Mouse (Mus musculus): ENCODE data around the gene Map4k2. TPM values are rescaled to one million over a fixed set of nuclear protein-coding genes. Genes with fewer than 3 reads are reported as not detected.

The Map4k2 gene
- polyA plus RNA-seq, 1 experiment from 2014 or later: 14.1 TPM

DNA sequence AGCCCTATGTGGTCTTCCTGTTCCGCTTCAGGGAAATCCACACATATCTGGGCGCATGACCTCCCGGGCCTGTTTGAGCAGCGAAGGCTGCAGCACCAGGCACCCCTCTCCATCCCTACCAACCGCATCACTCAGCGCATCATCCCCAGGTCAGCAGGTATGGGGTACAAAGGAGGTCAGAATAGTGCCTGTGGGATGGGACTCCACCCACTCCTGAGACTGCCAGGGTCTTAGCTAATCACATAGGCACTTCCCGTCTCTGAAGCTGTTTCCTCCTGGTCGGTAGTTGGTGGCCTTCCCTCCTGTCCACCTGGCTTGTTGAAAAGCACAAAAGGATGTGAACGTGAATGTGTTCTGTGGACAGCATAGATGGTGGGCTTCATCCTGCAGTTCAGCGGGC lies 5.7 kb downstream of the Map4k2 start:
- 81% methylated on average over 10 of the region's 10 CpGs for WGBS
- ATAC-seq (ENCODE audit: insufficient number of reproducible peaks, low FRiP score): no peak
- peaks cover 41% of the 10 kb centered on the region for H3K36me3 ChIP-seq
- H3K9ac ChIP-seq: no peak overlapping the region
- peaks cover 31% of the 10 kb centered on the region for H3K4me1 ChIP-seq (replicated peaks)
- no peak overlapping the region for H3K4me3 ChIP-seq
- no peak overlapping the region for H3K4me2 ChIP-seq
- no peaks in the 10 kb centered on the region for H3K27me3 ChIP-seq (replicated peaks)
- H3K27ac ChIP-seq (ENCODE audit: poor library complexity, severe bottlenecking): no peak overlapping the region
- H3K9me3 ChIP-seq (replicated peaks): no peaks in the 10 kb centered on the region

DNA sequence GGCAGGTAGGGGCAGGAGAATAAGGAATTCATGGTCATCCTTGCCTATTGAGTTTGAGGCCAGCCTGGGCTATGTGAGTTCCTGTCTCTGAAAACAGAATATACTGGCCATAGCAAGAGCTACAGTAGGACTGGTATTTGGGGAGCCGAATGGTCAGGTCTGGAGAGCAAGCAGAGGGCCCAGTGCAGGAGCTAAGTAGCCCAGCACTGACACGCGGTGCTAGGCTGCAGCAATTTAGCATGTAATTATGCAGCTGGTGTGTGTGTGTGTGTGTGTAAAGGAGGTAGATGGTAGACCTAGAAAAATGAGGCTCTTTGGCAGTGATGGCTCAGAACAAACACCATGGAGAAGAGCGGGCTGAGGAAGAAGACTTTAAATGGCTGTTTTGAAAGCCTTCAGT lies 6.7 kb downstream of the Map4k2 start:
- Histone ChIP-seq H3K27ac (ENCODE audit: poor library complexity, severe bottlenecking) (no peak overlapping the region), H3K4me1 (replicated peaks) (peaks cover 23% of the 10 kb centered on the region), H3K4me2 (no peak overlapping the region), H3K27me3 (replicated peaks) (no peaks in the 10 kb centered on the region), H3K9ac (no peak overlapping the region), H3K4me3 (no peak overlapping the region), H3K9me3 (replicated peaks) (no peaks in the 10 kb centered on the region), H3K36me3 (peaks cover 44% of the 10 kb centered on the region)
- no peak for ATAC-seq (ENCODE audit: insufficient number of reproducible peaks, low FRiP score)
- 95% methylated on average over 4 of the region's 4 CpGs for WGBS

DNA sequence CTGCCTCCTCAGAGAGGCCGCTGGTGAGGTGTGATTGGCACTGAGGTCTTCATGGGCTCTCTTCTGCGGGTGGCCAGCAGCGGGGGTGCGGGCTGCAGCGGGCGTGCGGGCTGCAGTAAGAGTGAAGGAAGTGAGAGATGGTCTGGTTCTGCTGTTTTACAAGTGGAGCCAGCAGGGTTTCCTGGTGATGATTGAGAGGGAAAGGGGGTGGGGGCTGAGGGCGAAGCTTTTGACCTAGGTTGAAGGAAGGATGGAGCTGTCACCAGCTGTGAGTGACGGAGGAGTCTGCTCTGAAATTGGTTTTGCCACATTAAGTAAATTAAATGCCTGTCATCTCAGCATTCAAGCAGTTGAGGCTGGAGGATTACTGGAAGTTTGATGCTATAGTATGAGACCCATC lies 7.8 kb downstream of the Map4k2 start:
- H3K27me3 ChIP-seq (replicated peaks): no peaks in the 10 kb centered on the region
- peak overlapping the region; percentile 65 for H3K27ac ChIP-seq (ENCODE audit: poor library complexity, severe bottlenecking)
- H3K4me1 ChIP-seq (replicated peaks): peaks cover 27% of the 10 kb centered on the region
- H3K36me3 ChIP-seq: peaks cover 51% of the 10 kb centered on the region
- H3K4me2 ChIP-seq: peak overlapping the region; percentile 9; the same call in 1 of the 2 replicates
- no peak for ATAC-seq (ENCODE audit: insufficient number of reproducible peaks, low FRiP score)
- H3K9ac ChIP-seq: no peak overlapping the region
- 32% methylated on average over 9 of the region's 9 CpGs for WGBS
- no peaks in the 10 kb centered on the region for H3K9me3 ChIP-seq (replicated peaks)
- no peak overlapping the region for H3K4me3 ChIP-seq

DNA sequence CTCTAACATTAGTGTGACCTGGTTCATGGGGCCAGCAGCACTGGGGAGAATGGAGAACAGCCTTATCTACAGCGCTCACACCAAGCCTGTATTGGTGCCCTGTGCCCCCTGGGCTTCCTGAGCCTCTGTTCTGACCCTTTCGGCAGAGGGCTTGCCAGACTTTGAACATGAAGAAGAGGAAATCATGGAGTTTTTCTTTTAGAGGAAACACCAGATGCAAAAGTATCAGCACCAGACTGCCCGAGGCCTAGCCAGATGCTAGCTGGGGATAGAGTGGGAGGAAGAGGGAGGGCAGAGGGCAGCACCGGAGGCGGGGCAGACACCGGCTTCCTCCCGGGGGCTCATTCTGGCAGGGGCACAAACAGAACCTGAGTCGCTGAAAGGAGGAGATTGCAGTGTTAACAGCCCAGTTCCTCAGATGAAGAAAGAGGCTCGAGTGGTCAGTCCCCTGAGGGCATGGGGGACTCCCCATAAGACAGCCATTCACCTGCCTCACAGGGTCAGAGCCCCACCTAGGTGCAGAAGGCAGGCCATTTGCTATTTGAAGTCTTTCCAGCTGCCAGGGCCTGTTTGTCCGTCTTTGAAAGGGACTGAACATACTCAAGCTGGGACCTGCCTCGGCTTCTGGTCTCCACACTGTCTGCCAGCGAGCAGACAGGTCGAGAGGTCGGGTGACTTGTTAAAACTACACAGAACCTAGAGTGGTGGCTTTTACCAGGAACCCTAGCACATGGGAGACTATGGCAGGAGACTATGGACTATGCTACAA lies 8.5 kb downstream of the Map4k2 start:
- Histone ChIP-seq H3K9me3 (replicated peaks) (no peaks in the 10 kb centered on the region), H3K4me3 (no peak overlapping the region), H3K4me1 (replicated peaks) (peaks cover 34% of the 10 kb centered on the region), H3K27ac (ENCODE audit: poor library complexity, severe bottlenecking) (peak overlapping the region; percentile 65), H3K4me2 (peak overlapping the region; percentile 9), H3K36me3 (peaks cover 52% of the 10 kb centered on the region), H3K27me3 (replicated peaks) (no peaks in the 10 kb centered on the region), H3K9ac (no peak overlapping the region)
- 40% methylated on average over 14 of the region's 14 CpGs for WGBS
- peak; percentile 38; the same call in 1 of the 2 replicates for ATAC-seq (ENCODE audit: insufficient number of reproducible peaks, low FRiP score)

DNA sequence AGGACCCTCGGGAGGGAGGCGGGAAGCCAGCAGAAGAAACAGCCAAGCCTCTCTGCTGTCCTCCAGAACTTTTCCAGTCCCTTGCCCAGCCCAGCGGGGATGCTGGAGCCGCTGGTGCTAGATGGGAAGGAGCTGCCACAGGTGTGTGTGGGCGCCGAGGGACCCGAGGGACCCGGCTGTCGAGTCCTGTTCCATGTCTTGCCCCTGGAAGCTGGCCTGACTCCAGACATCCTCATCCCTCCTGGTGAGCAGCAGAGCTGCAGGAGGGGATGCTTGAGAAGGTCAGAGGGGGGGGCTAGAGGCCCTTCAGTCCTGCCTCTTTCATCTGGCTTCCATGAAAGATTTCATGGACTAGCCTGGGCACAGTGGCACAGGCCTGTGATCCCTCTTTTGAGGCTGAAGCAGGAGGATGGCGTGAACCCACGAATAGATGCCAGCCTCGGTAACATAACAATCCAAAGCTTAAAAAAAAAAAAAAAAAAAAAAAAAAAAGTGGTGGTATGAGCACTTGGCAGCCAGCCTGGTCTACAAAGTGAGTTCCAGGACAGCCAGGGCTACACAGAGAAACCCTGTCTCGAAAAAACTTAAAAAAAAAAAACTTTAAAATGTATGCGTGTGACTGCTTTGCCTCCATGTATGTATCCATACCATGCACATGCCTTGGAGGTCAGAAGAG lies 10.6 kb downstream of the Map4k2 start:
- Histone ChIP-seq H3K4me3 (no peak overlapping the region), H3K27ac (ENCODE audit: poor library complexity, severe bottlenecking) (no peak overlapping the region), H3K36me3 (peaks cover 36% of the 10 kb centered on the region), H3K4me2 (no peak overlapping the region), H3K9me3 (replicated peaks) (no peaks in the 10 kb centered on the region), H3K4me1 (replicated peaks) (peaks cover 34% of the 10 kb centered on the region), H3K27me3 (replicated peaks) (no peaks in the 10 kb centered on the region), H3K9ac (no peak overlapping the region)
- no peak for ATAC-seq (ENCODE audit: insufficient number of reproducible peaks, low FRiP score)
- 62% methylated on average over 14 of the region's 14 CpGs for WGBS

DNA sequence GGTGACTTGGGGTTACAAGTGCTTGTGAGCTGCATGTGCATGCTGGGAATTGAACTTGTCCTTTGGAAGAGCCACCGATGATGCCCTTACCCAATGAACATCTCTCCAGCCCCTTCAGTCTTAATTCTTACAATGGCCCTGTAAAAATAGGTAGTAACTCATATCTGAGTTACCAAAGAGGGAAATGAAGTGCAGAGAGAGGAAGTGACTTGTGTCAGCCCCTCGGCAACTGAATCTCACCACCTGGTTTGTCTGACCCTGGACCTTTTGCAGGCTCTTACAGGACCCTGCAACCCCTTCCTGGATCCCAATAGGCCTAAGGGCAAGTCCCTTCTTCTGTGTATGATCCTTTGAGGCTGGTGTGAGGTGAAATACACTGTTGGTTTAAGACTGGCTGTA lies 11.2 kb downstream of the Map4k2 start:
- 84% methylated on average over 2 of the region's 2 CpGs for WGBS
- H3K4me3 ChIP-seq: no peak overlapping the region
- ATAC-seq (ENCODE audit: insufficient number of reproducible peaks, low FRiP score): no peak

DNA sequence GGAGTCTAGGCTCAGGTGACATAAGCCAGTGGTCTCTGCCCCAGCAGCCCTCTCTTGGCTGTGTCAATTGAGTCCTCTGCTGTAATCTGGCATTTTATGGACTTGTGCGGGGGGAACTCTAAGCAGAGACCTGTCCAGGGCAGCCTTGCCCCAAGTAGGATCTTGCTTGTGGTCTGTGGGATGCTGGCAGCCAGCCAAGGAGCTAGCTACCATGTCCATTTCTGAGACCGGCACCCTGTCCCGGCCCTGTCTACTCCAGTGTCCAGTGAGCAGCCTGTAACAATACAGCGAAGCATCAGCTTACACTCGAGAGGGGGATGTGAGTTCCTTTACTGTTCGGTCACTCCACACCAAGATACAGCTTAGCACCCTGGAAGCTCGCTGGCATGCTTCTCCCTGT lies 13.1 kb downstream of the Map4k2 start:
- 74% methylated on average over 7 of the region's 7 CpGs for WGBS
- ATAC-seq (ENCODE audit: insufficient number of reproducible peaks, low FRiP score): no peak
- H3K4me3 ChIP-seq: no peak overlapping the region
- no peak overlapping the region for H3K27ac ChIP-seq (ENCODE audit: poor library complexity, severe bottlenecking)
- H3K4me1 ChIP-seq (replicated peaks): peaks cover 27% of the 10 kb centered on the region
- no peaks in the 10 kb centered on the region for H3K27me3 ChIP-seq (replicated peaks)
- peak overlapping the region; percentile 17; the same call in 1 of the 2 replicates for H3K9ac ChIP-seq
- peaks cover 30% of the 10 kb centered on the region for H3K36me3 ChIP-seq
- no peak overlapping the region for H3K4me2 ChIP-seq
- H3K9me3 ChIP-seq (replicated peaks): no peaks in the 10 kb centered on the region

More for the DNA sequence above, 11.2 kb downstream of the Map4k2 start:
- H3K36me3 ChIP-seq: peaks cover 30% of the 10 kb centered on the region
- H3K27me3 ChIP-seq (replicated peaks): no peaks in the 10 kb centered on the region
- no peak overlapping the region for H3K9ac ChIP-seq
- no peak overlapping the region for H3K27ac ChIP-seq (ENCODE audit: poor library complexity, severe bottlenecking)
- no peak overlapping the region for H3K4me2 ChIP-seq
- peaks cover 34% of the 10 kb centered on the region for H3K4me1 ChIP-seq (replicated peaks)
- H3K9me3 ChIP-seq (replicated peaks): no peaks in the 10 kb centered on the region

DNA sequence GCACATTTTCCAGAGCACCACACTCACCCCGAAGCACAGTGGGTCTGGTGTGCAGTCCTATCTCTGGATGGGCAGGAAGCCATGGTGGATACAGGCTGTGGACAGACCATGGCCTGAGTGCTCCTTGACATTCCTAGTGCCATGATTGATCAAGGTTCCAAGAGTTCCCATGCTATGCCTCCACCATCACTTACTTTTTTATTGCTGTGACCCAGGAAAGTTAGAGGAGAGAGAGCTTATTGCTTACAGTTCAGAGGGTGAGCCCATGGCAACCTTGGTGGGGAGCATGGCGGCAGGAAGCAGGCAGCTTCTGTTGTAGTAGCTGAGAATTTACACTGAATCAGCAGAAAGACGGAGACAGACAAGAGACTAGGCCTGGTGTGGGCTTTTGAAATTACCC lies 20.4 kb downstream of the Map4k2 start:
- H3K9ac ChIP-seq: no peak overlapping the region
- H3K4me2 ChIP-seq: no peak overlapping the region
- no peaks in the 10 kb centered on the region for H3K9me3 ChIP-seq (replicated peaks)
- 93% methylated on average over 3 of the region's 3 CpGs for WGBS
- H3K4me1 ChIP-seq (replicated peaks): peaks cover 10% of the 10 kb centered on the region
- peaks cover 17% of the 10 kb centered on the region for H3K36me3 ChIP-seq
- H3K27me3 ChIP-seq (replicated peaks): no peaks in the 10 kb centered on the region
- no peak for ATAC-seq (ENCODE audit: insufficient number of reproducible peaks, low FRiP score)
- no peak overlapping the region for H3K27ac ChIP-seq (ENCODE audit: poor library complexity, severe bottlenecking)
- H3K4me3 ChIP-seq: no peak overlapping the region

DNA sequence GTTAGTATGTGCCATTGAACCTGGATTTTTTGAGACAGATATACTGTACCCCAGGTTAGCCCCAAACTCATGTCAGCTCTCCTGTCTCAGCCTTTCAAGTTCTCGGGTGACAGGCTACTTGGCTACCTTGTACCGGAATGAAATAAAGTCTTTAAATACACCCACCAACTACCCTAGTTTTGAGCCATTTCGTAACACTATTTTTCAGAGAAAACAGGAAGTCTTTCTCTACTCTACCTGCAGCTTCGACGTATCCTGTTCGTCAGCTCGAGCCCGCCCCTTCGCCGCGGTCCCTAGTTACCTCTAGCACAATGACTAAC lies 22.1 kb downstream of the Map4k2 start:
- H3K36me3 ChIP-seq: peaks cover 34% of the 10 kb centered on the region
- no peaks in the 10 kb centered on the region for H3K9me3 ChIP-seq (replicated peaks)
- H3K4me1 ChIP-seq (replicated peaks): peaks cover 21% of the 10 kb centered on the region
- H3K27me3 ChIP-seq (replicated peaks): no peaks in the 10 kb centered on the region
- H3K9ac ChIP-seq: peak overlapping the region; percentile 42; the same call in 1 of the 2 replicates
- no peak for ATAC-seq (ENCODE audit: insufficient number of reproducible peaks, low FRiP score)
- peak overlapping the region; percentile 53; the same call in 1 of the 2 replicates for H3K27ac ChIP-seq (ENCODE audit: poor library complexity, severe bottlenecking)
- WGBS: 1% methylated on average over 11 of the region's 11 CpGs
- H3K4me3 ChIP-seq: peak overlapping the region; percentile 88
- H3K4me2 ChIP-seq: peak overlapping the region; percentile 96

DNA sequence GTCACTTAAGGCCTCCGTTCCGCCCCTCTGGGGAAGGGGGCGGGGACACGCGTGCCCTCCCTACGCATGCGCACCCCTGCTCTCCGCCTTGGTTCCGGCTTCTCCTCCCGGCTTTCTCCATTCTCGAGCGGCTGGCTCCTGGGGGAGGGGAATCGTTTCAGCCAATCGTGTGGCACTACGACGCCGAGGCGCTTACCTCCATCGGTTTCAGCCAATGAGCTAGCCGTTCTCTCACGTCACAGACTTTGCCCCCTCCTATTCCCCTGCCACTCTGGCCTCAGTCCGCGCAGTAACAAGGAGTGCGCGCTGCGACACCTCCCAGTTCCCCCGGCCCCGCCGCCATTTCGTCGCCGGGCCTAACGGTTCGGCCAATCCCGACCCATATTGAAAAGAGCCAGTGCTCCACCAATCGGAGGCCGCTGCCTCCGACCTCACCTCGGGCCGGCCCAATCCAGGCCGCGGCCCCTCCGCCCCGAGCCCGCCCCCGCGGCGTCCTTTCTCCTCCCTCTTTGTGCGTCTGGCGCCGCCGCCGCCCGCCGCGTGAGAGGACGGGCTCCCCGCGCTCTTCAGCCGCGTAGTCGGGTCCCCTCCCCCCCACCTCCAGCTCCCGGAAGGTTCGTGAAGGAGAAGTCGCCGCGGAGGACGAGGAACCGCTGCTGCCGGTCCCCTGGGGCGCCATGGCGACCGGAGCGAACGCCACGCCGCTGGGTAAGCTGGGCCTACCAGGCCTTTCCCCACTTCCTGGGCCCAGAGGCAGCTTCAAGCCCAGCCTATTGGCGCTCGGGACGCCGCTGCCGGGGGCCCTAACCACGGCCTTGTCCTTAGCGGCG lies 22.7 kb downstream of the Map4k2 start, which contains the start of gene Sf1:
Gene Sf1, plus strand, starts transcription at position 280 of the 830 bp plus-strand sequence.
- WGBS: under 1% methylated on average over 78 of the region's 85 CpGs
- Histone ChIP-seq H3K27me3 (replicated peaks) (no peaks in the 10 kb centered on the region), H3K27ac (ENCODE audit: poor library complexity, severe bottlenecking) (peak within 1 kb of the TSS; percentile 96), H3K4me1 (replicated peaks) (peaks cover 21% of the 10 kb centered on the region), H3K36me3 (peaks cover 37% of the 10 kb centered on the region), H3K4me3 (peak within 1 kb of the TSS; percentile 88), H3K9ac (peak within 1 kb of the TSS; percentile 99), H3K9me3 (replicated peaks) (no peaks in the 10 kb centered on the region), H3K4me2 (peak within 1 kb of the TSS; percentile 96)
- ATAC-seq (ENCODE audit: insufficient number of reproducible peaks, low FRiP score): peak; percentile 96

DNA sequence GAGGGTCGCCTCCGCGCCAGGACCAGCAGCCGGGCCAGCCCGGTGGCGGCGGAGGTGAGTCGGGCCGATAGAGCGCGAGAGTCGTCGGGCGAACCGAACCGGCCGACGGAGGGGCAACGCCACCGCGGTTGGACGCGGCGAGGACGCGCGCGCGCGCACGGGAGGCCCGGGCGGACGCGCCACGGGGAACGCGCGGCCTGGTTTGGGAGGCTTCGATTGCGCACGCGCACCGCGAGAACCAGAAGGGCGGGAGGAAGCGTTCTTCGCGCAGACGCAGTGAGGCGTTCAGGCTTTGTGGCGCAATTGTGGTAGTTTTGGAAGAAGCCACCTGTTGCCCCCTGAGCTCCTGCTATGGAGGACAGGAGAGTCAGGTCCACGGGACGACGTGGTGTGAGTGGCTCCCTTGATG lies 23.4 kb downstream of the Map4k2 start:
- under 1% methylated on average over 55 of the region's 55 CpGs for WGBS
- no peak for ATAC-seq (ENCODE audit: insufficient number of reproducible peaks, low FRiP score)
- peaks cover 39% of the 10 kb centered on the region for H3K36me3 ChIP-seq

More for the DNA sequence above, 23.4 kb downstream of the Map4k2 start:
- Histone ChIP-seq H3K4me2 (peak overlapping the region; percentile 96), H3K27ac (ENCODE audit: poor library complexity, severe bottlenecking) (peak overlapping the region; percentile 96), H3K27me3 (replicated peaks) (no peaks in the 10 kb centered on the region), H3K9me3 (replicated peaks) (no peaks in the 10 kb centered on the region), H3K4me1 (replicated peaks) (peaks cover 21% of the 10 kb centered on the region), H3K4me3 (peak overlapping the region; percentile 88), H3K9ac (peak overlapping the region; percentile 99)
